Mouse (Mus musculus) testis, adult 2 months (tissue): ENCODE data around the gene Sec14l2.

Experiments
- CTCF ChIP-seq: fragments of 200-500 bp; IDR thresholded peaks from 2 replicates; pipeline ENCODE4 v1.5.1; 2012; ENCODE audit warnings: low read depth, mild to moderate bottlenecking, inconsistent platforms, low read length, moderate library complexity; ENCODE audit not compliant: control insufficient read depth, insufficient read depth, insufficient replicate concordance
- POLR2A ChIP-seq: fragments of 200-500 bp; IDR thresholded peaks from 2 replicates; pipeline ENCODE4 v1.6.1; 2012; ENCODE audit warnings: low read depth, mild to moderate bottlenecking, inconsistent platforms, low read length, moderate library complexity; ENCODE audit not compliant: control insufficient read depth

GRCm38 (mm10) chr11:4149886-4150285 is 26.7 kb upstream of the Sec14l2 start:
- TF ChIP-seq CTCF: no peak
- TF ChIP-seq POLR2A: no peak
